Mouse (Mus musculus): ENCODE data around the gene Akap12.

- TF ChIP-seq CTCF (IDR thresholded peaks at IDR 0.05; ENCODE audit: low read depth, low read length) (no peak), EP300 (IDR thresholded peaks at IDR 0.05; ENCODE audit: insufficient read depth, low read depth, low read length) (no peak)
Observed at GRCm38 (mm10) chr10:4388384-4388745, 122.2 kb downstream of the Akap12 start.
